In the genomic region with DNA sequence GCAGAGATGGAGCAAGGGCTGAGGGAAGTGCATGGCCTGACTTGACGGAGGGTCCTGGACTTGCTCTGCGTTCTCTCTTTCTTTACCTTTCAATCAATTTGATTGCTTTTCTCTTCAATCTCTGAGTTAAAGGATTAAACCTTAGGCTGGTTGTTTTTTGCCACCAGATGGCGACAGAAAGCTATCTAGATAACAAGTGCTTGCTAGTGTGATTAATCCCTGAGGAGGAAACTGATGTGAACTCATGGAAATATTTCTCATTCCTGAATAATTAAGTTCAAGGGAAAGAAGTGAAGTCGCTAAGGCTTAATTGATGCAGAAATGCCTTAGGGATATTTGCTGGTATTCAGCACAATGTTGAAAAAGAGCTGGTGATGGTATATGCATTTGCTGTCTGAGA, we compare ENCODE assay signal across 9 mouse cellular contexts. TPM values are rescaled to one million over a fixed set of nuclear protein-coding genes. Genes with fewer than 3 reads are reported as not detected.
DNase-seq lines count a peak whose midpoint lies in the region; ATAC-seq and TF ChIP-seq lines count a peak whose summit lies in the region.
"Had no signal": no experiment of that assay in that cellular context is flagged by ENCODE, and none has a peak within 500 bp of the region (broad histone marks: within the 10 kb centered on the region; RNA-seq: fewer than 3 reads in every experiment).

No protein-coding gene starts in this region.

- H3K4me1 ChIP-seq in CH12.LX (ENCODE audit: control insufficient read depth in 1 of 2, insufficient read depth in 2 of 2) = peaks cover 0 to 40% of the 10 kb centered on the region in 2 experiments; a peak in 3 of 4 replicates
- H3K4me1 ChIP-seq: limb, embryonic 13.5 days had no signal

- dilution Hi-C loops in CH12.LX (cut with MboI; ENCODE audit: extremely low pct_ligation_motif_present, extremely low pct_unique_long_range_greater_than_20kb, low sequenced_read_pairs) = no loop called here

- in situ Hi-C loops in CH12.LX (cut with MboI; ENCODE audit: low pct_ligation_motif_present, low pct_unique_long_range_greater_than_20kb, low sequenced_read_pairs) = no loop called here

- H3K9me3 ChIP-seq in CH12.LX (replicated peaks; ENCODE audit: low read length) = no peaks in the 10 kb centered on the region
- H3K9me3 ChIP-seq: limb, embryonic 13.5 days had no signal

- no peak overlapping the region for H3K9ac ChIP-seq in CH12.LX (ENCODE audit: insufficient read depth, low read depth)
- H3K9ac ChIP-seq: limb, embryonic 13.5 days had no signal

- TF ChIP-seq EP300 in CH12.LX (IDR thresholded peaks at IDR 0.05; ENCODE audit: low read length) = peak; percentile 40; the same call in 1 of the 2 replicates

- H3K27me3 ChIP-seq in CH12.LX (replicated peaks) = no peaks in the 10 kb centered on the region
- H3K27me3 ChIP-seq: limb, embryonic 13.5 days had no signal

- no peak overlapping the region for H3K27ac ChIP-seq in CH12.LX (ENCODE audit: insufficient read depth, low read depth)
- H3K27ac ChIP-seq: limb, embryonic 13.5 days had no signal

- ATAC-seq in megakaryocyte, adult 5-6 weeks (ENCODE audit: poor library complexity, severe bottlenecking) = no peak

- no peaks in the 10 kb centered on the region for H3K36me3 ChIP-seq in CH12.LX (replicated peaks in 1 of 2; ENCODE audit: control insufficient read depth in 1 of 2, insufficient read depth in 1 of 2, low read length in 1 of 2)
- H3K36me3 ChIP-seq: limb, embryonic 13.5 days had no signal

- no peak overlapping the region for H3K4me3 ChIP-seq in CH12.LX (replicated peaks in 1 of 3; ENCODE audit: low read depth in 2 of 3, low read length in 2 of 3, poor library complexity in 1 of 3)
- H3K4me3 ChIP-seq: limb, embryonic 13.5 days had no signal

- intact Hi-C loops in heart, postnatal 10 days (cut with DNase I) = loop anchor here (1.0 to 2.0 kb wide), 4 partner anchors 55 to 237 kb away; a partner anchor contains a TSS

- no peaks in the 10 kb centered on the region for H3K79me2 ChIP-seq in CH12.LX (replicated peaks; ENCODE audit: control insufficient read depth, extremely low read depth, insufficient read depth, poor library complexity, severe bottlenecking)

- peak; percentile 59 to 91 for TF ChIP-seq CTCF in CH12.LX (conservative IDR thresholded peaks at IDR 0.05 in 1 of 2, IDR thresholded peaks at IDR 0.05 in 1 of 2; ENCODE audit: low read depth in 2 of 2, low read length in 2 of 2)

- no peak for TF ChIP-seq POLR2A in CH12.LX (IDR thresholded peaks at IDR 0.05; ENCODE audit: low read depth, low read length)

- DNase-seq in heart, postnatal 10 days = peak; percentile 55 to 75
- no peak for DNase-seq in heart, adult 11 months
- DNase-seq in CH12.LX (ENCODE audit: extremely low read depth) = peak; percentile 77
- DNase-seq in brain, adult 2 months (ENCODE audit: low read depth, low spot score) = peak; percentile 80
- peak; percentile 27 to 53 for DNase-seq in frontal cortex, postnatal 25 days (ENCODE audit: low spot score in 2 of 2)
- DNase-seq in layer of hippocampus, adult 9-10 months (ENCODE audit: low spot score) = peak; percentile 76
- peak; percentile 66 for DNase-seq in mesoderm, embryonic 11.5 days (ENCODE audit: low read depth, low spot score)

- no peak overlapping the region for H3K4me2 ChIP-seq in CH12.LX (ENCODE audit: insufficient read depth, low read depth, poor library complexity, severe bottlenecking)
- H3K4me2 ChIP-seq: limb, embryonic 13.5 days had no signal

- peak; percentile 91 for TF ChIP-seq RAD21 in CH12.LX (IDR thresholded peaks at IDR 0.05; ENCODE audit: low read depth, low read length)

TF ChIP-seq in CH12.LX, 34 proteins besides CTCF, POLR2A, EP300 and RAD21:
- TF ChIP-seq IRF4 (IDR thresholded peaks at IDR 0.05; ENCODE audit: low read depth, low read length) (no peak; the same call in 1 of the 2 replicates), NRF1 (IDR thresholded peaks at IDR 0.05; ENCODE audit: low read depth, low read length) (no peak), CHD1 (IDR thresholded peaks at IDR 0.05; ENCODE audit: low read depth, low read length) (no peak), CHD2 (IDR thresholded peaks at IDR 0.05; ENCODE audit: low read length) (0 out of 2 replicates have a peak, but pooled peaks have one; percentile 21), MEF2A (IDR thresholded peaks at IDR 0.05; ENCODE audit: borderline replicate concordance, low read depth, low read length) (no peak), PAX5 (IDR thresholded peaks at IDR 0.05; ENCODE audit: low read length) (no peak), RCOR1 (conservative IDR thresholded peaks at IDR 0.05; ENCODE audit: low read depth, low read length) (peak; percentile 59; the same call in 1 of the 2 replicates), UBTF (IDR thresholded peaks at IDR 0.05; ENCODE audit: low read depth, low read length) (no peak), BHLHE40 (IDR thresholded peaks at IDR 0.05; ENCODE audit: low read depth, low read length) (peak; percentile 22; the same call in 1 of the 2 replicates), MAFK (IDR thresholded peaks at IDR 0.05; ENCODE audit: insufficient replicate concordance, low read length) (no peak), MYC (IDR thresholded peaks at IDR 0.05; ENCODE audit: low read depth, low read length) (0 out of 2 replicates have a peak, but pooled peaks have one; percentile 44), ZC3H11A (IDR thresholded peaks at IDR 0.05; ENCODE audit: low read depth, low read length) (peak; percentile 74), JUND (conservative IDR thresholded peaks at IDR 0.05; ENCODE audit: low read depth, low read length) (peak; percentile 49), ZNF384 (IDR thresholded peaks at IDR 0.05; ENCODE audit: low read depth, low read length) (0 out of 2 replicates have a peak, but pooled peaks have one; percentile 28), USF2 (conservative IDR thresholded peaks at IDR 0.05; ENCODE audit: low read depth, low read length) (no peak), GABPA (IDR thresholded peaks at IDR 0.05; ENCODE audit: insufficient replicate concordance, low read depth, low read length) (no peak), TBP (conservative IDR thresholded peaks at IDR 0.05; ENCODE audit: low read depth, low read length) (no peak), TCF12 (IDR thresholded peaks at IDR 0.05; ENCODE audit: low read depth, low read length) (no peak), ZMIZ1 (IDR thresholded peaks at IDR 0.05; ENCODE audit: low read depth, low read length) (no peak), HCFC1 (IDR thresholded peaks at IDR 0.05; ENCODE audit: low read depth, low read length) (0 out of 2 replicates have a peak, but pooled peaks have one; percentile 17), ETS1 (conservative IDR thresholded peaks at IDR 0.05; ENCODE audit: low read depth, low read length) (no peak), E2F4 (IDR thresholded peaks at IDR 0.05; ENCODE audit: insufficient replicate concordance, low read depth, low read length) (no peak), JUN (IDR thresholded peaks at IDR 0.05; ENCODE audit: insufficient read depth, low read depth, low read length) (no peak), MXI1 (IDR thresholded peaks at IDR 0.05; ENCODE audit: low read depth, low read length) (no peak), SIN3A (IDR thresholded peaks at IDR 0.05; ENCODE audit: low read length) (peak; percentile 40; the same call in 1 of the 2 replicates), NELFE (IDR thresholded peaks at IDR 0.05; ENCODE audit: low read depth, low read length) (no peak), USF1 (IDR thresholded peaks at IDR 0.05; ENCODE audit: low read depth, low read length) (no peak), SMC3 (IDR thresholded peaks at IDR 0.05; ENCODE audit: low read depth, low read length) (peak; percentile 93), POLR2AphosphoS2 (IDR thresholded peaks at IDR 0.05; ENCODE audit: low read depth, low read length) (no peak), KAT2A (IDR thresholded peaks at IDR 0.05; ENCODE audit: insufficient replicate concordance, low read length) (no peak), ELF1 (IDR thresholded peaks at IDR 0.05; ENCODE audit: low read depth, low read length) (no peak), ZKSCAN1 (IDR thresholded peaks at IDR 0.05; ENCODE audit: borderline replicate concordance, low read depth, low read length) (no peak), MAZ (IDR thresholded peaks at IDR 0.05; ENCODE audit: low read depth, low read length) (0 out of 2 replicates have a peak, but pooled peaks have one; percentile 50), MAX (IDR thresholded peaks at IDR 0.05; ENCODE audit: low read length) (no peak)

RNA-seq across cellular contexts. Expression of a gene that starts 17.7 kb away (rescaled TPM):
- 1 to 10 TPM; 1.0 to 1.1 TPM for total RNA-seq in heart, postnatal 10 days (2021)
- not detected in 2 replicates for total RNA-seq in CH12.LX (2012; rRNA removed)
- total RNA-seq in CH12.LX (2014; rRNA removed) = not detected in 2 replicates
- not detected in 2 replicates for polyA plus RNA-seq in CH12.LX (2012; ENCODE audit: insufficient read length, low read depth)
- total RNA-seq in megakaryocyte, adult 5-6 weeks (2015) = 4.3 and 5.4 TPM in 2 replicates
- 1.7 and 2.0 TPM in 2 replicates for total RNA-seq in megakaryocyte, adult 5-6 weeks (2017)

RNA-seq across cellular contexts. Expression of a gene that starts 55.7 kb away (rescaled TPM):
- total RNA-seq in heart, postnatal 10 days (2021) = not detected
- total RNA-seq in CH12.LX (2012; rRNA removed) (not detected in 2 replicates), CH12.LX (2014; rRNA removed) (not detected in 2 replicates)
- polyA plus RNA-seq in CH12.LX (2012; ENCODE audit: insufficient read length, low read depth) = not detected in 2 replicates
- total RNA-seq in megakaryocyte, adult 5-6 weeks (2015) = not detected in 2 replicates
- not detected in 2 replicates for total RNA-seq in megakaryocyte, adult 5-6 weeks (2017)
